Mouse (Mus musculus) MEL (cell line): Measurements from ENCODE around the gene Srsf1. TPM values are rescaled to one million over a fixed set of nuclear protein-coding genes. Genes with fewer than 3 reads are reported as not detected.
A peak's percentile ranks its signal among the peaks of the same experiment; 100 is the strongest.

Experiments
- DNase-seq: peaks from one replicate; pipeline ENCODE4 v3.0.0; 2011; ENCODE audit warnings: low read depth, low spot score
- H3K27ac ChIP-seq: 2 replicates; pipeline ENCODE4 v1.5.1; 2012; ENCODE audit warnings: low read depth, mild to moderate bottlenecking, control low read depth, low read length, moderate library complexity; ENCODE audit not compliant: control insufficient read depth
- H3K27me3 ChIP-seq, 2 experiments: fragments of 150-350 bp in 1 of 2; sonication (generic) in 1 of 2; 2 replicates each; pipeline ENCODE4 v1.6.1; 2012; ENCODE audit warnings: low read length in 2 of 2, mild to moderate bottlenecking in 2 of 2, improper control_type of control experiment in 1 of 2, moderate library complexity in 1 of 2; ENCODE audit not compliant: insufficient read depth in 2 of 2, control insufficient read depth in 1 of 2
- H3K36me3 ChIP-seq, 2 experiments: 2 replicates each; pipeline ENCODE4 v1.6.1; 2012 to 2014; ENCODE audit warnings: low read length in 2 of 2, improper control_type of control experiment in 1 of 2, inconsistent platforms in 1 of 2, mild to moderate bottlenecking in 1 of 2; ENCODE audit not compliant: insufficient read depth in 2 of 2, control insufficient read depth in 1 of 2
- H3K4me1 ChIP-seq, 2 experiments: fragments of 150-350 bp in 1 of 2; sonication (generic) in 1 of 2; 2 replicates each; pipeline ENCODE4 v1.6.1; 2012; ENCODE audit warnings: low read length in 2 of 2, improper control_type of control experiment in 1 of 2, mild to moderate bottlenecking in 1 of 2; ENCODE audit not compliant: insufficient read depth in 2 of 2, control insufficient read depth in 1 of 2
- H3K4me3 ChIP-seq, 2 experiments: fragments of 150-350 bp in 1 of 2; sonication (generic) in 1 of 2; 2 replicates each; pipeline ENCODE4 v1.5.1; 2012; ENCODE audit warnings: low read depth in 2 of 2, low read length in 2 of 2, mild to moderate bottlenecking in 2 of 2, moderate library complexity in 2 of 2, control low read depth in 1 of 2, improper control_type of control experiment in 1 of 2; ENCODE audit not compliant: control insufficient read depth in 1 of 2, insufficient read depth in 1 of 2
- H3K79me2 ChIP-seq: 2 replicates; pipeline ENCODE4 v1.6.1; 2012; ENCODE audit warnings: mild to moderate bottlenecking, low read length, moderate library complexity; ENCODE audit not compliant: control insufficient read depth, poor library complexity, insufficient read depth
- H3K9ac ChIP-seq: 2 replicates; pipeline ENCODE4 v1.6.1; 2012; ENCODE audit warnings: low read depth, mild to moderate bottlenecking, control low read depth, low read length, moderate library complexity; ENCODE audit not compliant: control insufficient read depth, poor library complexity, severe bottlenecking
- H3K9me3 ChIP-seq: fragments of 150-350 bp; sonication (generic); replicated peaks from 2 replicates; pipeline ENCODE4 v1.6.1; 2012; ENCODE audit warnings: mild to moderate bottlenecking, low read length, improper control_type of control experiment, moderate library complexity; ENCODE audit not compliant: insufficient read depth
- E2F4 ChIP-seq: IDR thresholded peaks from 2 replicates; pipeline ENCODE4 v1.6.1; 2011; ENCODE audit warnings: low read depth, low read length, improper control_type of control experiment, borderline replicate concordance
- EP300 ChIP-seq, 2 experiments: IDR thresholded peaks; 2 replicates each; pipeline ENCODE4 v1.6.1; 2011; ENCODE audit warnings: improper control_type of control experiment in 2 of 2, low read length in 2 of 2, low read depth in 1 of 2, mild to moderate bottlenecking in 1 of 2
- ETS1 ChIP-seq: IDR thresholded peaks from 2 replicates; pipeline ENCODE4 v1.6.1; 2012; ENCODE audit warnings: low read depth, mild to moderate bottlenecking, inconsistent platforms, low read length, improper control_type of control experiment, moderate library complexity
- GATA1 ChIP-seq: IDR thresholded peaks from 2 replicates; pipeline ENCODE4 v1.6.1; 2011; ENCODE audit warnings: low read depth, low read length, improper control_type of control experiment
- HCFC1 ChIP-seq: IDR thresholded peaks from 2 replicates; pipeline ENCODE4 v1.6.1; 2012; ENCODE audit warnings: low read depth, mild to moderate bottlenecking, inconsistent platforms, low read length, improper control_type of control experiment, moderate library complexity
- JUND ChIP-seq: IDR thresholded peaks from 2 replicates; pipeline ENCODE4 v1.6.1; 2011; ENCODE audit warnings: low read depth, mild to moderate bottlenecking, improper control_type of control experiment, low read length
- MYC ChIP-seq: IDR thresholded peaks from 2 replicates; pipeline ENCODE4 v1.6.1; 2011; ENCODE audit warnings: low read depth, mild to moderate bottlenecking, low read length, improper control_type of control experiment, moderate library complexity
- POLR2A ChIP-seq, 2 experiments: IDR thresholded peaks; 2 replicates each; pipeline ENCODE4 v1.6.1; 2011 to 2012; ENCODE audit warnings: low read length in 2 of 2, mild to moderate bottlenecking in 2 of 2, control low read depth in 1 of 2, improper control_type of control experiment in 1 of 2, low read depth in 1 of 2, moderate library complexity in 1 of 2; ENCODE audit not compliant: control insufficient read depth in 1 of 2, insufficient read depth in 1 of 2, poor library complexity in 1 of 2
- POLR2AphosphoS2 ChIP-seq: IDR thresholded peaks from 2 replicates; pipeline ENCODE4 v1.6.1; 2011; ENCODE audit warnings: low read length, improper control_type of control experiment
- RCOR1 ChIP-seq: IDR thresholded peaks from 2 replicates; pipeline ENCODE4 v1.6.1; 2012; ENCODE audit warnings: low read depth, mild to moderate bottlenecking, inconsistent platforms, low read length, improper control_type of control experiment
- TAL1 ChIP-seq: IDR thresholded peaks from 2 replicates; pipeline ENCODE4 v1.6.1; 2012; ENCODE audit warnings: mild to moderate bottlenecking, inconsistent platforms, low read length, moderate library complexity, mixed read lengths
- TCF12 ChIP-seq: IDR thresholded peaks from 2 replicates; pipeline ENCODE4 v1.6.1; 2014; ENCODE audit warnings: low read depth, mild to moderate bottlenecking, inconsistent platforms, low read length, improper control_type of control experiment, moderate library complexity
- USF1 ChIP-seq: IDR thresholded peaks from 2 replicates; pipeline ENCODE4 v1.6.1; 2014; ENCODE audit warnings: low read depth, mild to moderate bottlenecking, inconsistent platforms, low read length, improper control_type of control experiment, moderate library complexity
- ZNF384 ChIP-seq: IDR thresholded peaks from 2 replicates; pipeline ENCODE4 v1.6.1; 2012; ENCODE audit warnings: low read depth, mild to moderate bottlenecking, inconsistent platforms, low read length, improper control_type of control experiment
- polyA plus RNA-seq, 2 experiments: library from polyadenylated mRNA; stranded (reverse) in 1 of 2; unstranded in 1 of 2; fragments of >175 nt in 1 of 2; fragments of >200 nt in 1 of 2; gene quantifications; 2 replicates each; pipeline versions ENCODE4 v1.2.1 to v1.2.4; 2012; ENCODE audit warnings: low replicate concordance in 2 of 2, low read depth in 1 of 2; ENCODE audit not compliant: insufficient read length in 2 of 2, insufficient read depth in 1 of 2, missing spikeins in 1 of 2
- total RNA-seq: library from RNA; depleted of rRNA; stranded (reverse); fragments of 300-350 nt; gene quantifications from 2 replicates; pipeline ENCODE4 v1.2.3, GENCODE M21; 2012

The Srsf1 gene
- total and polyA plus RNA-seq, 3 experiments = 421 to 596 (median 431) TPM

DNA sequence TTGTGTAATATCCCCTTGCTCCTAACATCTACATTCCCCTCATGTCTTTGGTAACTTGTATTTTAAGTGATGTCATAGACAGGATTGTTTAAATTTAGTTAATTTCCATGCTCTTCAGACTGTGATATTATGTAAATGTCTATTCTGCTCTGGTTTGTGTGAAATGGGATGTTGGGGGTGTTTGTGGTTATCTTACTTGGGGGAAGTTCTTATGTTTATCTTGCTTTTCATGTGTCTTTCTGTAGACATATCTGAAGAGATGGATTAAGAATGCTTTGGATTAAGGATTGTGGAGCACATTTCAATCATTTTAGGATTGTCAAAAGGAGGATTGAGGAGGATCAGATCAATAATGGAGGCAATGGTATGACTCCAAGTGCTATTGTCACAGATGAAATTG, 2.6 kb downstream of the Srsf1 start:
- H3K4me1 ChIP-seq = peaks cover 5 to 10% of the 10 kb centered on the region in 2 experiments
- H3K4me3 ChIP-seq = peak overlapping the region; percentile 76 to 84
- peaks cover 33% of the 10 kb centered on the region for H3K79me2 ChIP-seq
- no peaks in the 10 kb centered on the region for H3K27me3 ChIP-seq
- no peak overlapping the region for H3K27ac ChIP-seq
- TF ChIP-seq TCF12 (peak; percentile 46; the same call in 1 of the 2 replicates), GATA1 (peak; percentile 53; the same call in 1 of the 2 replicates), USF1 (no peak), ZNF384 (no peak), POLR2A (IDR thresholded peaks at IDR 0.05; ENCODE audit: control insufficient read depth in 1 of 2, insufficient read depth in 1 of 2, low read depth in 1 of 2, low read length in 2 of 2, poor library complexity in 1 of 2) (no peak; a peak in 1 of 4 replicates), MYC (peak; percentile 32; the same call in 1 of the 2 replicates), TAL1 (0 out of 2 replicates have a peak, but pooled peaks have one; percentile 3), EP300 (IDR thresholded peaks at IDR 0.05; ENCODE audit: low read depth in 1 of 2, low read length in 2 of 2) (peak; percentile 38 to 46; a peak in 3 of 4 replicates), RCOR1 (peak; percentile 58; the same call in 1 of the 2 replicates), E2F4 (no peak)
- H3K9ac ChIP-seq = peak overlapping the region; percentile 97
- peak; percentile 62 for DNase-seq
- no peaks in the 10 kb centered on the region for H3K9me3 ChIP-seq
- peaks cover 34 to 35% of the 10 kb centered on the region in 2 experiments for H3K36me3 ChIP-seq

DNA sequence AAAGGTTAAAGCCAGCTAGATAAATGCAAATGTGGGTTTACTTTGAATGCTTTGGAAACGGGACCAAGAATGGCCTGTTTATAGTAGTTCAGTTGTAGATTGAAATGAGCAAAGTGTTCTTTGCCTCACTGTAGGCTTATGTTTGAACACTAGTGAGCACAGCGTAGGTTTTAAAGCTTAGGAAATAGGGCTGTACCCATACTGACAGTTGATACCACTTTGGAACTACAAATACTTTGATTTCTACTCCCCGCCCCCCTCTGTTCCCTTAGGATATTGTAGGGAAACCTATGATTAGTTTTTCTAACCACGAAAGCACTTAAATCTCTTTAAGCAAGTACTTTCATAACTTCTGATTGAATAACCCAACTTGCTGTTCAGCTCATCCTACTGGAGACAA, 5.5 kb downstream of the Srsf1 start:
- Histone ChIP-seq H3K4me3 (no peak overlapping the region), H3K4me1 (peaks cover 5 to 9% of the 10 kb centered on the region in 2 experiments), H3K27me3 (no peaks in the 10 kb centered on the region), H3K36me3 (peaks cover 31 to 36% of the 10 kb centered on the region in 2 experiments), H3K9me3 (no peaks in the 10 kb centered on the region), H3K27ac (no peak overlapping the region), H3K9ac (no peak overlapping the region), H3K79me2 (peaks cover 31% of the 10 kb centered on the region)
- TF ChIP-seq POLR2AphosphoS2 (peak; percentile 32; the same call in 1 of the 2 replicates), POLR2A (IDR thresholded peaks at IDR 0.05; ENCODE audit: control insufficient read depth in 1 of 2, insufficient read depth in 1 of 2, low read depth in 1 of 2, low read length in 2 of 2, poor library complexity in 1 of 2) (peak in 1 of 2 experiments; percentile 31; a peak in 1 of 4 replicates), HCFC1 (no peak)
- peak; percentile 35 for DNase-seq

DNA sequence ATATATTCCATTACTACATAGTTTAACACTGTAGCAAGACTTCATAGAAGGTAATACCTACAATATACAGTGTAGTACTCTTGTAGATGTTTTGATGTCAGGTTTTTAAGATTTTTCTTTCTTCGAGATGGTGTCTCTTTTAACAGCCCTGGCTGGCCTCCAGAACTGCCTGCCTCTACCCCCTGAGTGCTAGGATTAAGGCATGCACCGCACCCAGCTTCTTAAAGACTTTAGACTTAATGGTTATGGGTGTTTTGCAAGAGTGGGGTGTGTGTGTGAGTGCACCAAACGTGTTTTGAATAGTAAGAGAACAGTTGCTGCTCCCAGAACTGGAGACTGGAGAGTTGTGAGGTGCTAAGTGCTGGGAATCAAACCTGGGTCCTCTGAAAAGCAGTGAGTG, 6.6 kb downstream of the Srsf1 start:
- peaks cover 5 to 9% of the 10 kb centered on the region in 2 experiments for H3K4me1 ChIP-seq
- H3K36me3 ChIP-seq = peaks cover 31 to 33% of the 10 kb centered on the region in 2 experiments

More for the DNA sequence above, 6.6 kb downstream of the Srsf1 start:
- H3K4me3 ChIP-seq = no peak overlapping the region
- H3K9ac ChIP-seq = no peak overlapping the region
- peaks cover 19% of the 10 kb centered on the region for H3K79me2 ChIP-seq
- no peaks in the 10 kb centered on the region for H3K27me3 ChIP-seq
- no peak overlapping the region for H3K27ac ChIP-seq
- no peaks in the 10 kb centered on the region for H3K9me3 ChIP-seq
- peak; percentile 41 for DNase-seq
- TF ChIP-seq JUND = no peak
- no peak for TF ChIP-seq E2F4
- peak in 1 of 2 experiments; percentile 22; a peak in 1 of 4 replicates for TF ChIP-seq POLR2A (IDR thresholded peaks at IDR 0.05; ENCODE audit: control insufficient read depth in 1 of 2, insufficient read depth in 1 of 2, low read depth in 1 of 2, low read length in 2 of 2, poor library complexity in 1 of 2)
- no peak for TF ChIP-seq ETS1
